In the genomic region with DNA sequence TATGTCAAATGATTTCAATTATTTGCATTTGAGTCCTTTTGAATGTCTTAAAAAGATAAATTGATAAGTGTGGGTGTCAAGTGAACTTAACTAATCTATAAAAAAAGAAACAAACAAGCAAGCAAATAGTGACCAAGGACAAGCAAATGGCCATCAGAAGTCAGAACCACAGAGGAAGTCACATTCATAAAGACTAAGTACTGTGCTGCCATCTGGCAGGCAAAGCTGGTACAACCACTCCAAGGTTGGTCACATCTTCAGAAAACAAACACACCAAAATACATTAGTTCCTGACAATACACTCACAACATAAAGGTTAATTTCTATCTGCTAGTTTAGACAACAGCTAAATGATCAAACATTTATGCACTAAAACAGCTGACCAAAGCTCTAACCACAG, we compare ENCODE assay signal across 10 mouse cellular contexts. TPM values are rescaled to one million over a fixed set of nuclear protein-coding genes. Genes with fewer than 3 reads are reported as not detected.
DNase-seq lines count a peak whose midpoint lies in the region; TF ChIP-seq lines count a peak whose summit lies in the region.
"Had no signal": no experiment of that assay in that cellular context is flagged by ENCODE, and none has a peak within 500 bp of the region (broad histone marks: within the 10 kb centered on the region; RNA-seq: fewer than 3 reads in every experiment).

No protein-coding gene starts in this region.

- 0 out of 2 replicates have a peak, but pooled peaks cover 7% of the 10 kb centered on the region for H3K36me3 ChIP-seq in E14TG2a.4 (ENCODE audit: insufficient read depth, low read length)

- peak; percentile 34 for DNase-seq in kidney, adult 9 months
- no peak for DNase-seq in kidney, adult 11 months
- peak; percentile 39 for DNase-seq in cerebellum, adult 11-12 months
- peak; percentile 9 to 50 for DNase-seq in heart, postnatal 14 days
- DNase-seq in left cerebral cortex, postnatal 14 days (ENCODE audit: low spot score in 2 of 2), result peak; percentile 54 to 62
- DNase-seq in thymus, postnatal 25 days, result peak; percentile 12
- no peak for DNase-seq in urinary bladder, adult 2 months (ENCODE audit: low spot score)

- no peak overlapping the region for H3K4me3 ChIP-seq in E14TG2a.4 (replicated peaks; ENCODE audit: low read length)
- H3K4me3 ChIP-seq: neural tube, embryonic 12.5 days had no signal

- H3K9me3 ChIP-seq in E14TG2a.4 (ENCODE audit: low read length), result no peaks in the 10 kb centered on the region
- H3K9me3 ChIP-seq: neural tube, embryonic 12.5 days had no signal

- intact Hi-C loops in heart, postnatal 14 days (cut with DNase I), result loop anchor here (2.0 kb wide), 1 partner anchor 220 kb away; no protein-coding TSS in a partner anchor
- intact Hi-C loops in left cerebral cortex, postnatal 14 days (cut with DNase I), result loop anchor here (2.0 to 10.0 kb wide), 2 partner anchors 220 to 318 kb away; no protein-coding TSS in a partner anchor

- peak; percentile 27; the same call in 1 of the 2 replicates for TF ChIP-seq CTCF in E14TG2a.4 (conservative IDR thresholded peaks at IDR 0.05; ENCODE audit: low read length)

- H3K4me1 ChIP-seq in E14TG2a.4 (replicated peaks; ENCODE audit: low read depth, low read length), result peaks cover 3% of the 10 kb centered on the region; the same call in 1 of the 2 replicates
- H3K4me1 ChIP-seq: neural tube, embryonic 12.5 days had no signal

- no peaks in the 10 kb centered on the region for H3K27me3 ChIP-seq in E14TG2a.4 (ENCODE audit: insufficient read depth, low read length)
- H3K27me3 ChIP-seq: neural tube, embryonic 12.5 days had no signal

RNA-seq across cellular contexts. Expression of gene Pms1, which starts 24.2 kb away (rescaled TPM):
- total RNA-seq in heart, postnatal 14 days (2021), result 1 to 10 TPM; 7.4 to 7.6 TPM
- 10 to 100 TPM; 11.2 to 13.9 TPM for total RNA-seq in left cerebral cortex, postnatal 14 days (2021)
- polyA plus RNA-seq in urinary bladder, adult 2 months (2012; rRNA removed), result 2.5 and 3.0 TPM in 2 replicates

RNA-seq across cellular contexts. Expression of gene Ormdl1, which starts 24.2 kb away (rescaled TPM):
- total RNA-seq in heart, postnatal 14 days (2021), result 1 to 10 TPM; 6.9 to 7.1 TPM
- total RNA-seq in left cerebral cortex, postnatal 14 days (2021), result 1 to 10 TPM; 5.6 to 7.1 TPM
- polyA plus RNA-seq in urinary bladder, adult 2 months (2012; rRNA removed), result 34.4 and 43.8 TPM in 2 replicates

RNA-seq across cellular contexts. Expression of gene Gm28778, which starts 24.3 kb away (rescaled TPM):
- total RNA-seq in heart, postnatal 14 days (2021), result 1 to 10 TPM in 1 of 2 experiments, under 1 TPM in 1; 0.37 to 1.1 TPM
- 1 to 10 TPM in 1 of 2 experiments, not detected in 1; 1.1 TPM for total RNA-seq in left cerebral cortex, postnatal 14 days (2021)
- not detected in 2 replicates for polyA plus RNA-seq in urinary bladder, adult 2 months (2012; rRNA removed)
- total RNA-seq: hematopoietic stem cell, adult 5-6 weeks had no signal
- polyA plus RNA-seq: neural tube, embryonic 12.5 days had no signal

RNA-seq across cellular contexts. Expression of gene Osgepl1, which starts 40.8 kb away (rescaled TPM):
- 10 to 100 TPM; 46.4 to 49.5 TPM for total RNA-seq in heart, postnatal 14 days (2021)
- total RNA-seq in left cerebral cortex, postnatal 14 days (2021), result 10 to 100 TPM; 17.6 to 18.3 TPM
- polyA plus RNA-seq in urinary bladder, adult 2 months (2012; rRNA removed), result 20.4 and 21.5 TPM in 2 replicates

Comparison
In these comparisons a context has a peak if more than half of its experiments do, and no peak if none do; other contexts are left out.
1. DNase-seq: peak in kidney, adult 9 months (single experiment), cerebellum, adult 11-12 months (single experiment), heart, postnatal 14 days (2 of 2), left cerebral cortex, postnatal 14 days (2 of 2) and thymus, postnatal 25 days (single experiment); none in kidney, adult 11 months (single experiment) and urinary bladder, adult 2 months (single experiment).